Mouse (Mus musculus) heart, postnatal 0 days (tissue): ENCODE data around the gene Vps41.

Experiments used
- CTCF ChIP-seq: IDR thresholded peaks from 2 replicates; pipeline ENCODE4 v1.5.1; 2016; ENCODE audit warnings: antibody characterized with exemption, control low read depth, low read depth
- EP300 ChIP-seq: IDR thresholded peaks from 2 replicates; pipeline ENCODE4 v1.6.1; 2016; ENCODE audit warnings: antibody characterized with exemption, low read depth

DNA sequence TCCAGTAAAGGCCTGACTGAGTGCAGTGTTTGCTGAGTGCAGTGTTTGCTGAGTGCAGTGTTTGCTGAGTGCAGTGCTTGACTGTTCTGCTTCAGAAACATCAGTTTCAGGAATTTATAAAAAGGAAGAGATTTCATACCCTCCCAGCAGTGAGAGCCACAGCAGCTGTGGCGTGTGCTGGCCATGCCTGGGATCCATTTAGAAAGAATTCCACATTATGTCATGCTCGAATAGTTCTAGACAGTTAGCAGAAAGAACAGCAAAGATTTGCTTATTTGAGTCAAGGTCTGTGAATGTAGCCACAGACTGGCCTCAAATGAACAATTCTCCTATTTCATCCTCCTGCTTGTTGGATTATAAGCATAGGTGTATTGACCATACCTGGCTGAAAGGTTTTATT, 71.6 kb downstream of the Vps41 start:
- TF ChIP-seq CTCF: no peak
- TF ChIP-seq EP300: no peak
